Mouse (Mus musculus) ES-Bruce4 (cell line): Measurements from ENCODE around the gene Smn1.

Source experiments
- CTCF ChIP-seq: IDR thresholded peaks from one replicate; pipeline ENCODE4 v1.8.1; 2011; ENCODE audit warnings: low read depth, low read length
- EP300 ChIP-seq: IDR thresholded peaks from 2 replicates; pipeline ENCODE4 v1.6.1; 2011; ENCODE audit warnings: low read depth, low read length; ENCODE audit not compliant: insufficient read depth
- POLR2A ChIP-seq: IDR thresholded peaks from one replicate; pipeline ENCODE4 v1.8.1; 2011; ENCODE audit warnings: low read length; ENCODE audit not compliant: insufficient read depth

DNA sequence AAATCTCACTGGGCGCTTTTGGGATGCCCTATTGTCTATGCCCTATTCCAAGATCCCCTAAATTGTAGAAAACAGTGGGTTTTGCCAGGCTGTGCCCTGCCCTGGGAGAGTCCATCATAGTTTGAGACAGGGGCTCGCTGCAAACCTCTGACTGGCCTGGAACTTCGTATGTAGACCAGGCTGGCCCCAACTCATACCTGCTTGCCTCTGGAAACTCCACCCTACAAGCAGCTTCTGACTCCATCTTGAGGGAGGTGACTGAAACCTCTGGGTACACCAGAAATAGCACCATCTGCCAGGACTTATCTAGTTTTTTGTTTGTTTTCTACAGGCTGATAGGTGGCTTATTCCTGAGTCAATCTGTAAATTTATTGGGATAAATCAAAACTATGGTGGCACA lies 682 bp upstream of the Smn1 start:
- TF ChIP-seq EP300, result no peak
- no peak for TF ChIP-seq CTCF
- no peak for TF ChIP-seq POLR2A
